Mouse (Mus musculus): ENCODE measurements around the gene Milr1.
"Not testable (repeated sequence)": the region's sequence is repeated elsewhere in the genome, so short reads cannot be mapped to it uniquely, and the experiment has no call there.

Milr1 gene

GRCm38 (mm10) chr11:106751039-106752018 is at the start of gene Milr1:
TSS of gene Milr1 (plus strand) at chr11:106751226.
- no peak for DNase-seq

GRCm38 (mm10) chr11:106701589-106701988 is 49.4 kb upstream of the Milr1 start:
- no peak for DNase-seq

- no peak for DNase-seq
Measured at GRCm38 (mm10) chr11:106702584-106702983, 48.4 kb upstream of the Milr1 start.

- no peak for DNase-seq
Measured at GRCm38 (mm10) chr11:106703931-106704330, 47.1 kb upstream of the Milr1 start.

GRCm38 (mm10) chr11:106704399-106705111 is 46.5 kb upstream of the Milr1 start:
- DNase-seq: no peak

GRCm38 (mm10) chr11:106706212-106706611 is 44.8 kb upstream of the Milr1 start:
- DNase-seq: no peak

GRCm38 (mm10) chr11:106707085-106707484 is 43.9 kb upstream of the Milr1 start:
- no peak for DNase-seq

- DNase-seq: peak in 1 of 2 experiments; percentile 16
Measured at GRCm38 (mm10) chr11:106707866-106708265, 43.2 kb upstream of the Milr1 start.

- DNase-seq: peak; percentile 40 to 60
Measured at GRCm38 (mm10) chr11:106709227-106709985, 41.6 kb upstream of the Milr1 start.

- DNase-seq: peak; percentile 30 to 34
Measured at GRCm38 (mm10) chr11:106710789-106711188, 40.2 kb upstream of the Milr1 start.

GRCm38 (mm10) chr11:106715066-106715465 is 36.0 kb upstream of the Milr1 start:
- peak; percentile 64 to 66 for DNase-seq

- DNase-seq: no peak
Measured at GRCm38 (mm10) chr11:106716568-106716967, 34.5 kb upstream of the Milr1 start.

- no peak for DNase-seq
Measured at GRCm38 (mm10) chr11:106720379-106720778, 30.6 kb upstream of the Milr1 start.

- DNase-seq: peak; percentile 40 to 42
Measured at GRCm38 (mm10) chr11:106722831-106723361, 28.1 kb upstream of the Milr1 start.

GRCm38 (mm10) chr11:106723611-106724125 is 27.4 kb upstream of the Milr1 start:
- no peak for DNase-seq

- no peak for DNase-seq
Measured at GRCm38 (mm10) chr11:106724176-106724915, 26.7 kb upstream of the Milr1 start.

- not testable (repeated sequence) for DNase-seq
Measured at GRCm38 (mm10) chr11:106724916-106725235, 26.1 kb upstream of the Milr1 start.

GRCm38 (mm10) chr11:106727967-106728366 is 23.1 kb upstream of the Milr1 start:
- DNase-seq: no peak

GRCm38 (mm10) chr11:106728402-106729366 is 22.3 kb upstream of the Milr1 start:
- DNase-seq: no peak

GRCm38 (mm10) chr11:106729656-106730055 is 21.4 kb upstream of the Milr1 start:
- no peak for DNase-seq

Data from kidney, postnatal 36 days (tissue).